8 mouse cellular contexts compared by ENCODE assay signal in genomic region chr12:86305635-86306243, GRCm38 (mm10). TPM values are rescaled to one million over a fixed set of nuclear protein-coding genes. Genes with fewer than 3 reads are reported as not detected.
DNase-seq lines count a peak whose midpoint lies in the region; ATAC-seq lines count a peak whose summit lies in the region.

No protein-coding gene starts in this region.

- no peaks in the 10 kb centered on the region for H3K27me3 ChIP-seq in kidney, embryonic 14.5 days (ENCODE audit: control insufficient read depth, insufficient read depth, low read length)
- H3K27me3 ChIP-seq in stomach, embryonic 14.5 days (ENCODE audit: control insufficient read depth, insufficient read depth, low read length) = no peaks in the 10 kb centered on the region

- peak; percentile 10 to 61 for DNase-seq in adrenal gland, adult (ENCODE audit: inconsistent age in 2 of 2, low spot score in 1 of 2)
- DNase-seq in adrenal gland, postnatal 4 days (ENCODE audit: low spot score in 2 of 2) = no peak
- DNase-seq in T-cell, adult 2 months (ENCODE audit: low spot score) = peak; percentile 48
- DNase-seq in lung, postnatal 10 days = peak; percentile 32
- no peak for DNase-seq in right cerebral cortex, postnatal 4 days

- H3K4me2 ChIP-seq in kidney, embryonic 14.5 days (replicated peaks; ENCODE audit: low read depth, low read length) = peak overlapping the region; percentile 42
- H3K4me2 ChIP-seq in stomach, embryonic 14.5 days (replicated peaks; ENCODE audit: low read depth, low read length) = peak overlapping the region; percentile 28

- peak overlapping the region; percentile 27 for H3K4me3 ChIP-seq in kidney, embryonic 14.5 days (ENCODE audit: low read length)
- 0 out of 2 replicates have a peak overlapping the region, but pooled peaks have one; percentile 8 for H3K4me3 ChIP-seq in stomach, embryonic 14.5 days (ENCODE audit: low read depth, low read length)

- H3K9me3 ChIP-seq in kidney, embryonic 14.5 days (ENCODE audit: control insufficient read depth, low read length) = no peaks in the 10 kb centered on the region
- no peaks in the 10 kb centered on the region for H3K9me3 ChIP-seq in stomach, embryonic 14.5 days (ENCODE audit: control insufficient read depth, low read depth, low read length)

- H3K9ac ChIP-seq in kidney, embryonic 14.5 days (ENCODE audit: low read depth, low read length) = no peak overlapping the region
- H3K9ac ChIP-seq in stomach, embryonic 14.5 days (replicated peaks; ENCODE audit: low read depth, low read length) = no peak overlapping the region

- WGBS in kidney, embryonic 14.5 days = 21% methylated on average over 15 of the region's 15 CpGs
- 17% methylated on average over 15 of the region's 15 CpGs for WGBS in stomach, embryonic 14.5 days

- ATAC-seq in granulocyte monocyte progenitor cell, adult 5-6 weeks (replicated peaks; ENCODE audit: poor library complexity, severe bottlenecking) = peak; percentile 76
- ATAC-seq in kidney, embryonic 14.5 days (ENCODE audit: low FRiP score, low TSS enrichment) = peak; percentile 69; the same call in 1 of the 2 replicates
- ATAC-seq in stomach, embryonic 14.5 days (ENCODE audit: insufficient number of reproducible peaks, insufficient read depth, low FRiP score, low read depth) = no peak

- H3K4me1 ChIP-seq in kidney, embryonic 14.5 days (ENCODE audit: control insufficient read depth, insufficient read depth, low read length) = 0 out of 2 replicates have a peak, but pooled peaks cover 5% of the 10 kb centered on the region
- H3K4me1 ChIP-seq in stomach, embryonic 14.5 days (ENCODE audit: control insufficient read depth, insufficient read depth, low read length) = no peaks in the 10 kb centered on the region

- H3K27ac ChIP-seq in kidney, embryonic 14.5 days (ENCODE audit: low read depth, low read length) = no peak overlapping the region
- H3K27ac ChIP-seq in stomach, embryonic 14.5 days (ENCODE audit: low read length) = no peak overlapping the region

- no peaks in the 10 kb centered on the region for H3K36me3 ChIP-seq in kidney, embryonic 14.5 days (ENCODE audit: control insufficient read depth, insufficient read depth, low read length)
- no peaks in the 10 kb centered on the region for H3K36me3 ChIP-seq in stomach, embryonic 14.5 days (ENCODE audit: control insufficient read depth, insufficient read depth, low read length)

RNA-seq across cellular contexts. Expression of gene Esrrb, which starts 55.2 kb away (rescaled TPM):
- total RNA-seq in adrenal gland, postnatal 4 days (2021) = 1 to 10 TPM in 1 of 2 experiments, under 1 TPM in 1; 0.42 to 1.0 TPM
- total RNA-seq in granulocyte monocyte progenitor cell, adult 5-6 weeks (2014; fragmentation: Nextera tagmentation) = not detected in 2 replicates
- total RNA-seq in granulocyte monocyte progenitor cell, adult 5-6 weeks (2017) = not detected in 2 replicates
- polyA plus RNA-seq in kidney, embryonic 14.5 days (2014; fragmentation: Nextera tagmentation; extraction: Ambion mirVana) = 0.14 and 0.15 TPM in 2 replicates
- 0.21 and 0.22 TPM in 2 replicates for polyA plus RNA-seq in stomach, embryonic 14.5 days (2014; fragmentation: Nextera tagmentation; extraction: Ambion mirVana)

Comparison
In these comparisons a context has a peak if more than half of its experiments do, and no peak if none do; other contexts are left out.
1. DNase-seq: peak in adrenal gland, adult (2 of 2), T-cell, adult 2 months (single experiment) and lung, postnatal 10 days (single experiment); none in adrenal gland, postnatal 4 days (0 of 2) and right cerebral cortex, postnatal 4 days (single experiment).